Mouse (Mus musculus): ENCODE data around the gene Otof.

The Otof gene

GRCm38 (mm10) chr5:30423121-30423520 lies 38.6 kb downstream of the Otof start:
- DNase-seq: no peak

GRCm38 (mm10) chr5:30416665-30417064 lies 45.1 kb downstream of the Otof start:
- no peak for DNase-seq

- DNase-seq: no peak
Observed at GRCm38 (mm10) chr5:30415876-30416275, 45.9 kb downstream of the Otof start.

- DNase-seq: no peak
Observed at GRCm38 (mm10) chr5:30415381-30415780, 46.4 kb downstream of the Otof start.

- peak; percentile 8 to 38 for DNase-seq
Observed at GRCm38 (mm10) chr5:30411524-30411923, 50.2 kb downstream of the Otof start.

GRCm38 (mm10) chr5:30406876-30407275 lies 54.9 kb downstream of the Otof start:
- DNase-seq: no peak

- DNase-seq: no peak
Observed at GRCm38 (mm10) chr5:30401165-30401564, 60.6 kb downstream of the Otof start.

GRCm38 (mm10) chr5:30400521-30400920 lies 61.2 kb downstream of the Otof start:
- DNase-seq: no peak

- peak; percentile 18 to 67 for DNase-seq
Observed at GRCm38 (mm10) chr5:30391473-30391872, 70.3 kb downstream of the Otof start.

- DNase-seq: no peak
Observed at GRCm38 (mm10) chr5:30389836-30390235, 71.9 kb downstream of the Otof start.

GRCm38 (mm10) chr5:30387726-30388125 lies 74.0 kb downstream of the Otof start:
- DNase-seq: no peak

GRCm38 (mm10) chr5:30382876-30383275 lies 78.9 kb downstream of the Otof start:
- DNase-seq: no peak

- no peak for DNase-seq
Observed at GRCm38 (mm10) chr5:30369426-30369825, 92.3 kb downstream of the Otof start.

GRCm38 (mm10) chr5:30367405-30367804 lies 94.3 kb downstream of the Otof start:
- DNase-seq: no peak

- no peak for DNase-seq
Observed at GRCm38 (mm10) chr5:30358436-30359099, 103.2 kb downstream of the Otof start.

GRCm38 (mm10) chr5:30356647-30357046 lies 105.1 kb downstream of the Otof start:
- DNase-seq: no peak

GRCm38 (mm10) chr5:30355559-30356159 lies 106.1 kb downstream of the Otof start:
- DNase-seq: no peak

GRCm38 (mm10) chr5:30355114-30355513 lies 106.6 kb downstream of the Otof start:
- DNase-seq: no peak

GRCm38 (mm10) chr5:30353605-30354004 lies 108.1 kb downstream of the Otof start:
- DNase-seq: no peak

- no peak for DNase-seq
Observed at GRCm38 (mm10) chr5:30343886-30344285, 117.8 kb downstream of the Otof start.

- peak; percentile 30 to 50 for DNase-seq
Observed at GRCm38 (mm10) chr5:30343107-30343506, 118.6 kb downstream of the Otof start.

GRCm38 (mm10) chr5:30342601-30343015 lies 119.1 kb downstream of the Otof start:
- no peak for DNase-seq

GRCm38 (mm10) chr5:30341601-30342365 lies 119.9 kb downstream of the Otof start:
- DNase-seq: no peak

- DNase-seq: no peak
Observed at GRCm38 (mm10) chr5:30340815-30341214, 120.9 kb downstream of the Otof start.
